Mouse (Mus musculus) liver, postnatal 0 days (tissue): Measurements from ENCODE around the gene Smarcb1. TPM values are rescaled to one million over a fixed set of nuclear protein-coding genes. Genes with fewer than 3 reads are reported as not detected.

ENCODE experiments used
- ATAC-seq: fragments of 200-750 bp; cut with Nextera tagmentation; 2 replicates; pipeline ENCODE4 v1.8.0; 2017; ENCODE audit warnings: mild to moderate bottlenecking, moderate library complexity
- DNase-seq: peaks from one replicate; pipeline ENCODE4 v3.0.0-alpha.2; 2016
- H3K27ac ChIP-seq: fragments of 300-500 bp; sonication (generic); 2 replicates; pipeline ENCODE4 v1.5.1; 2014; ENCODE audit warnings: antibody characterized with exemption, moderate library complexity, mild to moderate bottlenecking, low read depth
- H3K27me3 ChIP-seq: fragments of 300-500 bp; sonication (generic); 2 replicates; pipeline ENCODE4 v1.6.1; 2014; ENCODE audit warnings: low read length, control low read depth, mixed read lengths; ENCODE audit not compliant: insufficient read depth
- H3K36me3 ChIP-seq: fragments of 300-500 bp; sonication (generic); replicated peaks from 2 replicates; pipeline ENCODE4 v1.6.1; 2014; ENCODE audit warnings: mild to moderate bottlenecking, control low read depth, low read length, moderate library complexity, mixed read lengths; ENCODE audit not compliant: insufficient read depth
- H3K4me1 ChIP-seq: fragments of 300-500 bp; sonication (generic); 2 replicates; pipeline ENCODE4 v1.6.1; 2014; ENCODE audit warnings: antibody characterized with exemption, mild to moderate bottlenecking, control low read depth; ENCODE audit not compliant: insufficient read depth
- H3K4me2 ChIP-seq: fragments of 300-500 bp; sonication (generic); 2 replicates; pipeline ENCODE4 v1.6.1; 2014; ENCODE audit warnings: low read depth, mild to moderate bottlenecking, low read length, moderate library complexity, mixed read lengths
- H3K4me3 ChIP-seq: fragments of 300-500 bp; sonication (generic); 2 replicates; pipeline ENCODE4 v1.5.1; 2014; ENCODE audit warnings: low read depth, low read length
- H3K9ac ChIP-seq: fragments of 300-500 bp; sonication (generic); replicated peaks from 2 replicates; pipeline ENCODE4 v1.6.1; 2014; ENCODE audit warnings: mild to moderate bottlenecking, moderate library complexity
- H3K9me3 ChIP-seq: fragments of 300-500 bp; sonication (generic); 2 replicates; pipeline ENCODE4 v1.6.1; 2016; ENCODE audit warnings: mild to moderate bottlenecking, control low read depth, low read length, mixed read lengths
- CTCF ChIP-seq: sonication (generic); IDR thresholded peaks from 2 replicates; pipeline ENCODE4 v1.5.1; 2016; ENCODE audit warnings: antibody characterized with exemption, low read depth
- EP300 ChIP-seq: IDR thresholded peaks from 2 replicates; pipeline ENCODE4 v1.6.1; 2016; ENCODE audit warnings: antibody characterized with exemption, low read depth, mild to moderate bottlenecking
- WGBS: fragments of 180-500 bp; shearing (Covaris S2); extraction: QIAGEN DNeasy Blood & Tissue Kit; methylation state at CpG from one replicate; pipeline ENCODE4 v1.1.7; 2014; ENCODE audit not compliant: insufficient replicate concordance; 5-methylcytosine and 5-hydroxymethylcytosine counted together
- polyA plus RNA-seq: library from polyadenylated mRNA; unstranded; fragments of >200 nt; fragmentation: Nextera tagmentation; extraction: Ambion mirVana; gene quantifications from 2 replicates; pipeline ENCODE4 v1.2.1, GENCODE M21; 2015

Smarcb1 gene
- polyA plus RNA-seq, 1 experiment from 2014 or later, result 35.5 TPM

- no peaks in the 10 kb centered on the region for H3K9me3 ChIP-seq
- no peak overlapping the region for H3K27ac ChIP-seq
- no peaks in the 10 kb centered on the region for H3K36me3 ChIP-seq
- WGBS, result 50% methylated on average over 5 of the region's 5 CpGs
- no peak overlapping the region for H3K9ac ChIP-seq
- ATAC-seq (no peak), DNase-seq (no peak)
- H3K4me1 ChIP-seq, result no peaks in the 10 kb centered on the region; the same call in 1 of the 2 replicates
- no peak overlapping the region for H3K4me2 ChIP-seq
- TF ChIP-seq CTCF (no peak), EP300 (no peak)
- peak overlapping the region; percentile 32 for H3K4me3 ChIP-seq
- H3K27me3 ChIP-seq, result peaks cover 9% of the 10 kb centered on the region; the same call in 1 of the 2 replicates
Measured at GRCm38 (mm10) chr10:75948079-75948478, 26.7 kb upstream of the Smarcb1 start.

- ATAC-seq, result no peak
- DNase-seq, result no peak
- TF ChIP-seq EP300 (no peak), CTCF (no peak)
Measured at GRCm38 (mm10) chr10:75945896-75946295, 24.5 kb upstream of the Smarcb1 start.

GRCm38 (mm10) chr10:75945213-75945612, 23.8 kb upstream of the Smarcb1 start:
- no peak overlapping the region for H3K4me2 ChIP-seq
- H3K9me3 ChIP-seq, result no peaks in the 10 kb centered on the region
- peaks cover 5% of the 10 kb centered on the region for H3K4me1 ChIP-seq
- no peak overlapping the region for H3K4me3 ChIP-seq
- ATAC-seq (no peak), DNase-seq (no peak)
- no peaks in the 10 kb centered on the region for H3K36me3 ChIP-seq
- TF ChIP-seq EP300, result no peak
- peaks cover 2% of the 10 kb centered on the region; the same call in 1 of the 2 replicates for H3K27me3 ChIP-seq
- WGBS, result 87% methylated on average over 7 of the region's 7 CpGs
- no peak overlapping the region for H3K27ac ChIP-seq
- H3K9ac ChIP-seq, result no peak overlapping the region

More at GRCm38 (mm10) chr10:75945896-75946295, 24.5 kb upstream of the Smarcb1 start:
- Histone ChIP-seq H3K36me3 (no peaks in the 10 kb centered on the region), H3K9me3 (no peaks in the 10 kb centered on the region), H3K4me2 (no peak overlapping the region), H3K4me1 (no peaks in the 10 kb centered on the region; the same call in 1 of the 2 replicates), H3K27me3 (peaks cover 9% of the 10 kb centered on the region; the same call in 1 of the 2 replicates), H3K4me3 (no peak overlapping the region), H3K27ac (no peak overlapping the region), H3K9ac (no peak overlapping the region)
- 73% methylated on average over 7 of the region's 7 CpGs for WGBS

DNA sequence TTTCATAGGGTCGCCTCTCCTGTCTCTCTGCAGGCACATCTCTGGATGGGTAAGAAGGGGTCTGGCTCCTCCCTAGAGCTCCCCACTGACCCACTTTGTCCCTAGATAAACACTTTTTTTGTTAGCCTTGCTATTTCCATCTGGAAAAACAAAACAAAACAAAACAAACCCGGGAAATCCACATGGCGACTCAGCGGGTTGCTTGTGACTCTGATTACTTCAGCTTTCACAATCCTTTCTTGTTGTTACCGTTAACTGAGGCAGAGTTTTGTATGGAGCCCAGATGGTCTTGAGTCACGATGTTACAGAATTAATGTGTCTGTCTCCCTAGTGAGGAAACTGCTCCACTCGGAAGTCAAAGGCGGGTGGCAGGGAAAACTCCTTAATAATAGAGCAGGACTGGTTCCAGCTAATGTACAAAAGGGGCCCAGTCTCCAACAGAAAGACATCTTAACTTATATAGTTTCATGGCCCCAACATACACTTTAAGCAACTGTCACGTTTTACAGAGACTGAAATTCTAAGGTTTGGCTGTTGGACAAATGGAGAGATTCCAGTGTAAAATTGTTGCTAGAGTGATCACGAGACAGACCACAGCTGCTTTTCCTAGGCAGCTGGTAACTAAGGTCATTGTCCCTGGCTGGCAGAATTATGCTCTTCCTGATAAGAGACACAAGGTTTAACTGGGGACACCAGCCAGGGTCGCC, 22.8 kb upstream of the Smarcb1 start:
- ATAC-seq, result no peak
- Histone ChIP-seq H3K27me3 (no peaks in the 10 kb centered on the region), H3K4me3 (no peak overlapping the region), H3K9me3 (no peaks in the 10 kb centered on the region), H3K36me3 (no peaks in the 10 kb centered on the region), H3K4me2 (no peak overlapping the region), H3K27ac (no peak overlapping the region), H3K4me1 (peaks cover 14% of the 10 kb centered on the region), H3K9ac (no peak overlapping the region)
- 53% methylated on average over 11 of the region's 11 CpGs for WGBS
- DNase-seq, result no peak
- TF ChIP-seq CTCF (no peak), EP300 (no peak)

DNA sequence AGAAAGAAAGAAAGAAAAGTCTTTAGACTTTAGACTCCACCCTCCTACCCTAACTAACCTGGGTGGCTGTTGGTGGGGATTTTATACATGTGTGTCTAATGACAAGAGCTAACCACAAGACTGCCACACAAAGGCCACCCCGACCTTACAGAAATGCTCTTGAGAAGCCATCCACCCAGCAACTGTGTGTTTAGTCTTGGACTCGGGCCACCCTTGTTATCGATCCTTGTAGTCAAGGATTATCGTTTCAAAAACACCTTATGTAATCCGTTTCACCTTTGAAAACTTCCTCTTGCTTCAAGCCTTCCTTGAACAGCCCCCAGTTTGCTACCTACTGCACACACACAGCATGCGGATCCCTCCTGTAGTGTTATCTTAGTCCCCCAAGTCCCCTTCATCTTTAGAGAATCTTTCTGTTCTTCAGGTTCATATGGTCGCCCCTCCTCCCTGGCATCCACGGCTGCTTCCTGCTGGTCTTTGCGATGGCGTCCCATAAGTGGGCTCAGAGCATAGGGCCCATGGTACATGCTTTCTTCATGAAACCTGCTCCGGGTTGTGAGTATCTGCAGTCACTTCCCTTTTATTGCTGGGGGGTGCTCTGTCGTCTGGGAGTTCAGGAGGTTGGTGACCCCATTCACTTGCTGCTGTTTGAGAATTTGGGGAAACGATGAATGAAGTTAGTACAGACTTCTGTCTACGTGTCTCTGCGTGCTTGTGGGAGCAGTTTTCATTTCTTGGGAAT, 21.5 kb upstream of the Smarcb1 start, which contains the start of gene Vpreb3:
Vpreb3 (plus strand) TSS at position 322 of the 742 bp plus-strand sequence.
- Histone ChIP-seq H3K9me3 (no peaks in the 10 kb centered on the region), H3K27ac (no peak within 1 kb of the TSS), H3K4me3 (no peak within 1 kb of the TSS), H3K36me3 (peaks cover 2% of the 10 kb centered on the region; the same call in 1 of the 2 replicates), H3K4me2 (no peak within 1 kb of the TSS), H3K9ac (no peak within 1 kb of the TSS), H3K27me3 (no peaks in the 10 kb centered on the region), H3K4me1 (peaks cover 22% of the 10 kb centered on the region)
- ATAC-seq, result no peak
- DNase-seq, result no peak
- TF ChIP-seq EP300 (no peak), CTCF (no peak)
- WGBS, result 63% methylated on average over 15 of the region's 15 CpGs

GRCm38 (mm10) chr10:75941042-75941824, 19.8 kb upstream of the Smarcb1 start:
- no peaks in the 10 kb centered on the region for H3K9me3 ChIP-seq
- peaks cover 9% of the 10 kb centered on the region for H3K36me3 ChIP-seq
- TF ChIP-seq EP300 (no peak), CTCF (no peak)
- no peak overlapping the region for H3K4me2 ChIP-seq
- peaks cover 36% of the 10 kb centered on the region for H3K4me1 ChIP-seq
- no peak overlapping the region for H3K27ac ChIP-seq
- H3K9ac ChIP-seq, result no peak overlapping the region
- DNase-seq, result no peak
- no peak for ATAC-seq
- H3K27me3 ChIP-seq, result no peaks in the 10 kb centered on the region
- WGBS, result 76% methylated on average over 9 of the region's 9 CpGs
- H3K4me3 ChIP-seq, result no peak overlapping the region
